Mouse (Mus musculus) spleen, adult 2 months (tissue): ENCODE results near the gene Doxl2.

Experiments used
- CTCF ChIP-seq: fragments of 200-500 bp; IDR thresholded peaks from 2 replicates; pipeline ENCODE4 v1.5.1; 2011; ENCODE audit warnings: mild to moderate bottlenecking, inconsistent platforms; ENCODE audit not compliant: insufficient read depth, insufficient read length, insufficient replicate concordance; ENCODE audit errors: extremely low read depth
- POLR2A ChIP-seq: fragments of 200-500 bp; IDR thresholded peaks from 2 replicates; pipeline ENCODE4 v1.6.1; 2011; ENCODE audit warnings: low read depth, low read length, inconsistent platforms

- no peak for TF ChIP-seq POLR2A
- no peak for TF ChIP-seq CTCF
Measured at GRCm38 (mm10) chr6:49025290-49025689, 50.5 kb downstream of the Doxl2 start.
